Mouse (Mus musculus): ENCODE results near the gene Ccne1. TPM values are rescaled to one million over a fixed set of nuclear protein-coding genes. Genes with fewer than 3 reads are reported as not detected.
A peak's percentile ranks its signal among the peaks of the same experiment; 100 is the strongest.

Ccne1 gene
- total RNA-seq, 2 experiments from 2014 or later: 1.2 to 2.1 TPM

DNA sequence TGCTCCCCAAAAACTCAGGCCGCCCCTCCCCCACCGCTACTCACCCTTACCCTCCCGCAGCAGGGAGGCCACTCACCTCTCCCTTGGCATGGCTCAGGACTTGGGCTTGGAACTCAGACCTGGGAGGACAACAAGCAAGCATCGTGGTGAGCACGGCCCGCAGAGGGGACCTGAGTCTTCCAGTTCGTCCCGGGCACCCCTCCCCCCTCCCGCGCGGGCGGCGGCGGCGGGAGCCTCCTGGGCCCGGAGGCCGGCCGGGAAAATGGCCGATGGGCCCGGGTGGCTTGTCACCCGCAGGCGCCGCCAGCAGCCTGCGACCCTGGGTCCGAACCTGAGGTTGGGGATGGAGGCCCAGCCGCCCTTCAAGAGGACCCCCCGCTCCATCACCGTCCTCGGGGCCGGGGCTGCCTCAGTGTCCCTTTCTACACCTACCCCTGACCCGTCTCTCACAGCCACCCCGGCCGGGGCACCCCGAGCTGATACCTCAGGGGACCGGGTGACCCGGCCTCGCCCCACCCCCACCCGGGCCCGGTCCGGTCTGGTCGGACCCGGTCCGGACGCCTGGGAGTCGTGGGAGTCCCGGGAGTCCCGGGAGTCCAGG lies 523 bp downstream of the Ccne1 start:
- intact Hi-C loops (cut with DNase I; ENCODE audit: low total_unique reads): no loop called here
- DNase-seq: peak; percentile 36

GRCm38 (mm10) chr7:38105379-38105778 lies 2.0 kb downstream of the Ccne1 start:
- intact Hi-C loops (cut with DNase I; ENCODE audit: low total_unique reads): no loop called here

GRCm38 (mm10) chr7:38104097-38104496 lies 3.2 kb downstream of the Ccne1 start:
- intact Hi-C loops (cut with DNase I; ENCODE audit: low total_unique reads): no loop called here
- DNase-seq: no peak

More at GRCm38 (mm10) chr7:38105379-38105778, 2.0 kb downstream of the Ccne1 start:
- DNase-seq: no peak

GRCm38 (mm10) chr7:38094353-38094752 lies 13.0 kb downstream of the Ccne1 start:
- DNase-seq: no peak
- intact Hi-C loops (cut with DNase I; ENCODE audit: low total_unique reads): no loop called here

DNA sequence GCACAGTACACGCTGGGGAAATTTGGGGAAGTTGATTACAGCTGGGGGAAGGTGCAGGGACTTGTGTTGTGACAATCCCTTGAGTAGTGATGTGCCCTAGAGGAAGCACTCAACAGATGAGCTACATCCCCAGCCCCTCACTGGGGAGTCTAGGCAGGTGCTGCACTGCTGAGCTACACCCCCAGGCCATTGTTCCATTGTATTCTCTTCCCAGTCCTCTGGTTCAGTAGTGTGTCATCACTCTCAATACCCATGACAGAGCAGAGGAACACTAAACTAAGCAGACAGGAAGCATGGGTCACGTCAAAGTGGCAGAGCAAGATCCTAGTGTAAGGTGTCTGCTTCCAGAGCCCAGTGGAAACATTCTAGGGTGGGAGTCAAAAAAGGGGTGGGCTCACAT lies 14.2 kb downstream of the Ccne1 start:
- no peak for DNase-seq
- intact Hi-C loops (cut with DNase I; ENCODE audit: low total_unique reads): no loop called here

GRCm38 (mm10) chr7:38089930-38090675 lies 17.2 kb downstream of the Ccne1 start:
- intact Hi-C loops (cut with DNase I; ENCODE audit: low total_unique reads): no loop called here
- no peak for DNase-seq

- DNase-seq: no peak
- intact Hi-C loops (cut with DNase I; ENCODE audit: low total_unique reads): no loop called here
These were observed 18.9 kb downstream of the Ccne1 start for GRCm38 (mm10) chr7:38088456-38088855.

GRCm38 (mm10) chr7:38087856-38088255 lies 19.5 kb downstream of the Ccne1 start:
- intact Hi-C loops (cut with DNase I; ENCODE audit: low total_unique reads): no loop called here
- DNase-seq: no peak

DNA sequence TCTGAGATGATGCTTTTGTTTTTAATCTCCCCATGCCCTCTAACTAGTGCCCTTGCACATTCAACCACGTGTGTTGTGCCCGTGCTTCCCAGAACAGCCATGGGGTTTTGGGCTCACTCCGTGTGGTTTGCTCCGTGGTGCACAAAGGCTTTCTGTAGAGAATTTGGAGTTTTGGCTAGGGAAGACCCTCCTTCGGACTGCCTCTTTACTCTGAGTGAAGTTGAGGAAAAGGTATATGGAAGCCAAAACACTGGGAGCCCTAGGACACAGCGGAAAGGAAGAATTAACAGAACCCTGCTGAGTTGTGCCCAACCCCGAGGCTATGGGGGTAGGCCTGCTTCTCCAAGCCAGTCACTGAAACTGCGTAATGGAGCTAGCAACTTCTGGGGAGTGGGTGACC lies 20.9 kb downstream of the Ccne1 start:
- intact Hi-C loops (cut with DNase I; ENCODE audit: low total_unique reads): no loop called here
- no peak for DNase-seq

DNA sequence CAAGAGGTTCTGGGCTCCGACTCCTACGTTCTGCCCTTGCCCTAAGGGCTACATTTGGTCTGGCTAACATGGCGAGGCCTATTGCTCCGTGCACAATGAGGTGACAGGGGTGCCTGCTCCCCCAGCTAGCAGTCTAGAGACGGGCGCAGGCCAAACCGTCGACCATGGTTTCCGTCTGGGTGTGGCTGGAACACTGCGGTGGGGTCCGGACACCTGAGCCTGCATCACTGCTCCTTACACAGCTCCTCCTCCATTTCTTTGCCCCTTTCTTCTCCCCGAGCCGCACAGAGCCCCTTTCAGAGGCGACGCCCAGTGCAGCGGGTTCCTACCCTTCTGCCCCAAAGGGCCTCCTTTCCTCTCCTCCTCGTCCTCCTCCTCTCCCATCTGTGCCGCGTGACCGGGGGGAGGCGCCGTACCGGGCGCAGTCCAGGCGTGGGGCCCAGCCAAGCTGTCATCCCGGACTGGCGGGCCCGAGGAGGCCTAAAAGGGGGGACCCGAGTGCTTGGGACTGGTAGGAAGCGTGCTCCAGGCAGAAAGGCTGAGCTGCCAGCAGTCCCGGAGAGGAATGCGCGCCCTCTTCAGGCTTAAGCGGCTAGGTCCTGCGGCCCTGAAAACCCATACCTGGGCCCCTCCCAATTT lies 21.6 kb downstream of the Ccne1 start:
- DNase-seq: peak; percentile 75
- intact Hi-C loops (cut with DNase I; ENCODE audit: low total_unique reads): no loop called here

- intact Hi-C loops (cut with DNase I; ENCODE audit: low total_unique reads): no loop called here
- peak; percentile 100 for DNase-seq
These were observed 22.4 kb downstream of the Ccne1 start for GRCm38 (mm10) chr7:38084778-38085572.

GRCm38 (mm10) chr7:38082971-38083370 lies 24.4 kb downstream of the Ccne1 start:
- DNase-seq: no peak
- intact Hi-C loops (cut with DNase I; ENCODE audit: low total_unique reads): no loop called here

DNA sequence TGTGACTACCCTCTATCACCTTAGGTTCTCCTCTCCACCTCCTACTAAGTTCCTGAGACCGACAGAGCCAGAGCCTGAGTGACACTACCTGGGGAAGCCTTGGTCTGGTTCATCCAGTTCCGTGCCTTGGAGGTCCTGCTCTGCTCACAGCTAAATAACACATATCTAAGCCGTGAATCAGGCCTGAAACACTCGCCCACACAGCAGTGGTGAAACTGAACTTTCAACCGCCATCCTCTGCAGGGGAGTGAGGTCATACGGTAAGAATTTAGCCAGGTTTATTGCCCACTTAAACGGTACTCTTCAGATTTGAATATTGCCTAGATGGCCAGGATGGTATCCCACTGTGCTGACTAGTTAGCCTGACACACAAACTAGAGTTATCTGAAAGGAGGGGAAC lies 30.1 kb downstream of the Ccne1 start:
- DNase-seq: no peak
- intact Hi-C loops (cut with DNase I; ENCODE audit: low total_unique reads): no loop called here

DNA sequence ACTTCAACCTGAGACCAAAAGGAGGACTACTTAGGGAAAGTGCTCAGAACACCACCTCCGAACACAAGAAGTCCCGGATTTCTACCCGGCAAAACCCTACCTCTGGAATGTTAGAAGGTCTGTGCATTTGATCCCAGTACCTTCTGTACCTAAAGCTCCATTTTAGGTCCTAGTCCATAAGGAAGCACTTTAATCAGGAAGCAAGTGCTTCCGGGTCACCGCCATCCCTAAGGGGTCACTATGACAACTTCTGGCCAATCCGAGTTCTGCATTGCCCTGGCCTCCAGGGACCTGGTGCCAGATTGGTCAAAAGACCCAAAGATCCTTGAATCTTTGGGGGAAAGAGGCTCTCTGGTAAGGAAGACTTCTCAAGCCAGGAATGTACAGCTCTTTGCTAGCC lies 31.8 kb downstream of the Ccne1 start:
- intact Hi-C loops (cut with DNase I; ENCODE audit: low total_unique reads): no loop called here

DNA sequence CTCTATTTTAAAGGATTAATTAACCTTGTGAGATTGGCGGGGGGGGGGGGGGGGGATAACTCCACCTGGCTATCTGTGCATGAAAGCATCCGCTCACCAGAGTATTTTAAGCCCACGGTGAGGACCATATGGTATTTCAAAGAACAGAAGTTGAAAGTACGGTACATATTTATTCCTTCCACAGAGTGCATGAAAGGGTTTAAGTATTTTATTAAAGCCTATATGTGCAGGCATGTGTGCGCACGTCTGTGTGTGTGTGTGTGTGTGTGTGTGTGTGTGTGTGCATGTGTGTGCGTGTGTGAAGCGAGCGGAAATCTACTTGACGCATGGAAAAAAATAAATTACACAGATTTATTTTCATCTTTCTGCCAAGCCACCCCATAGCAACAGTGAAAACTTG lies 32.4 kb downstream of the Ccne1 start:
- no peak for DNase-seq
- intact Hi-C loops (cut with DNase I; ENCODE audit: low total_unique reads): no loop called here

More for the DNA sequence above, 31.8 kb downstream of the Ccne1 start:
- DNase-seq: no peak

- DNase-seq: no peak
- intact Hi-C loops (cut with DNase I; ENCODE audit: low total_unique reads): no loop called here
These were observed 32.8 kb downstream of the Ccne1 start for GRCm38 (mm10) chr7:38074514-38074913.

DNA sequence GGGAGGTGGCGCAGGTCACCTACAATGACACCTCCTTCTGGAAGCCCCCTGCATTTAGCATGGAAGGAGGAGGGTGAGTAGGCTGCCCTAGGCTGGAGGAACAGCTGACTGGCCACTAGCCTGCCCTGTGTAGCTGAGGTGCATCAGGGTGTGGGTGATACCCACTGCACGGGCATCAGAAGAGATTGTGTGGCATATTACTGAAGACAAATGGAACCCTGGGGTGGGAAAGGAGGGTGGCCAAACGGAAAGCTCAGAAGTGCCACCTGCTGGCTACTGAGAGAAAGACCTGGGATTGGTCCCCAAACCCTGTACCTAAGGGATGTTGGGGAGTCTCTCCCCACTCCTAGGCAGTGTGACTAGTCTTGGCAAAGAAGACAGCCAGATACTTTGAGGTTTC lies 33.6 kb downstream of the Ccne1 start:
- DNase-seq: peak; percentile 30
- intact Hi-C loops (cut with DNase I; ENCODE audit: low total_unique reads): no loop called here

DNA sequence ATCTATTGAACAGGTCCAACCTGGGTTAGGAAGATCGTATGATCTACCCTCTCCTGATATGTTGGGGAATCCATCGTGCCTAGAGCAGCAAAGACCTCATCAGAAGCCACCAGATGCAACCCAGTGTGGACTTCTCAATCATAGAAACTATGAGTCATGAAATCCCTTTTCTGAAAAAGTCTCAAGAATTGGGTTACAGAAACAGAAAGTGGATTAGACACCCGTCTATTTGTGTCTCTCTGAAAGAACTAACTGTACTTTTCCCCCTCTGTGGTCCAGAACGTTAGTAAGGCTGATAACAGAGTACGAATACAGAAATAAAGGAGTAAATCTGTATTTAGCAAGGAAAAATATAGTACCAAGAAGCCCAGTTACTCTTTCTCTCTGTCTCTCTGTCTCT lies 36.3 kb downstream of the Ccne1 start:
- intact Hi-C loops (cut with DNase I; ENCODE audit: low total_unique reads): no loop called here

DNA sequence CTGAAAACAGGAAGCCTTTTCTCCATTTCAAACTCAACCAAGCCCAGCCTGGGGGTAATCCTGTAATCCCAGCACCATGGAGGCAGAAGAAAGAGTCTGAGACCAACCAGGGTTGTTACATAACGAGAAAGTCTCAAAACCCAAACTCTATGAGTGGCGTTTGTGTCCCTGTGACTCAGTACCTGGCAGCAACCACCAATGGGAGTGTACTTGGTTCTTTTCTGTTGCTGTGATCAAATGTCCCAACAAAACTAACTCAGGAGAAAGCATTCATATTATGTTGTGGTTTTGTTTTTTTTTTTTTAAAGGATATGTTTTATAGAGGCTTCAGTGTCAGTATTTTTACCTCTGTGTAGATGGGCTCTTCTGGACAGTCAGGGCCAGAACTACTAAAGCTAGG lies 36.7 kb downstream of the Ccne1 start:
- DNase-seq: no peak
- intact Hi-C loops (cut with DNase I; ENCODE audit: low total_unique reads): no loop called here

More for the DNA sequence above, 36.3 kb downstream of the Ccne1 start:
- DNase-seq: no peak

DNA sequence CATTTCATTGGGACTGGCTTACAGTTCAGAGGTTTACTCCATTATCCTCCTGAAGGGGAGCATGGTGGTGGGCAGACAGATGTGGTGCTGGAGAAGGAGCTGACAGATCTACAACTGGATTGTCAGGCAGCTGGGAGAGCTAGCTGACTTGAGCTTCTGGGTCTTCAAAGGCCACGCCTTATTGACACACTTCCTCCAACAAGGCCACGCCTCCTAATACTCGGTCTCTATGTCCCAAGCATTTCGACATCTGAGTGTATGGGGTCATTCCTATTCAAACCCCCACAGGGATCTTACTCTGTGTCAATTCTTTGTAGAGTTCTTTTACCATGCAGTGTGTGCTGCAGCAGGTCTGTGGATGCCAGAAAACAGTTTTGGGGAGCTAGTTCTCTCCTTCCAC lies 42.9 kb downstream of the Ccne1 start:
- no peak for DNase-seq
- intact Hi-C loops (cut with DNase I; ENCODE audit: low total_unique reads): loop anchor here (5.0 kb wide), 1 partner anchor 68 kb away; no protein-coding TSS in a partner anchor
